Mouse (Mus musculus) heart, postnatal 0 days (tissue): ENCODE measurements around the gene Nupr1.
A peak's percentile ranks its signal among the peaks of the same experiment; 100 is the strongest.

Experiments
- CTCF ChIP-seq: IDR thresholded peaks from 2 replicates; pipeline ENCODE4 v1.5.1; 2016; ENCODE audit warnings: antibody characterized with exemption, control low read depth, low read depth
- EP300 ChIP-seq: IDR thresholded peaks from 2 replicates; pipeline ENCODE4 v1.6.1; 2016; ENCODE audit warnings: antibody characterized with exemption, low read depth

DNA sequence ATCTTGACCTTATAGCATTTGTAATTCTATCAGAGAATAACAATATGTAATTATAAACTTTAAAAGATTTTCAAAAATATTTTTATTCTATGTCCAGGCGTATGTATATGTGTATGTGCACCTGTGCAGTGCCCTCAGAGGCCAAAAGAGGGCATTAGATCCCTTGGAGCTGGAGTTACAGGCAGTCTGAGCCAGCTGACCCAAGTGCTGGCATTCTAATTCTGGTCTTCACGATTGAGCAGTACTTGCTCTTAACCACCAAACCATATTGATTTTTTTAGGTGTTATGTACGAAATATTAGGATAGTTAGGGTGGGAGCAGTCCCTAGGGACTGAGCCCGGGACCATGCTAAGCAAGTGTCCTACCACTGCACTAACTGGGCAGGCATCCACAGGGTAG is 17.8 kb upstream of the Nupr1 start:
- TF ChIP-seq CTCF = peak; percentile 19; the same call in 1 of the 2 replicates
- TF ChIP-seq EP300 = no peak
